Mouse (Mus musculus) E14TG2a.4 (cell line): Measurements from ENCODE around the gene Prss42.

ENCODE experiments used
- CTCF ChIP-seq: conservative IDR thresholded peaks from 2 replicates; pipeline ENCODE4 v1.5.1; 2014; ENCODE audit warnings: low read length
- NANOG ChIP-seq: IDR thresholded peaks from 2 replicates; pipeline ENCODE4 v1.6.1; 2014; ENCODE audit warnings: borderline replicate concordance, low read length, mixed read lengths
- POU5F1 ChIP-seq: IDR thresholded peaks from 2 replicates; pipeline ENCODE4 v1.6.1; 2014; ENCODE audit warnings: low read length, borderline replicate concordance

GRCm38 (mm10) chr9:110797866-110798265 lies at the start of gene Prss42:
- TF ChIP-seq CTCF (no peak), POU5F1 (no peak), NANOG (no peak)
